Mouse (Mus musculus): Measurements from ENCODE around the gene Rnf208.
A peak's percentile ranks its signal among the peaks of the same experiment; 100 is the strongest.

Gene Rnf208

DNA sequence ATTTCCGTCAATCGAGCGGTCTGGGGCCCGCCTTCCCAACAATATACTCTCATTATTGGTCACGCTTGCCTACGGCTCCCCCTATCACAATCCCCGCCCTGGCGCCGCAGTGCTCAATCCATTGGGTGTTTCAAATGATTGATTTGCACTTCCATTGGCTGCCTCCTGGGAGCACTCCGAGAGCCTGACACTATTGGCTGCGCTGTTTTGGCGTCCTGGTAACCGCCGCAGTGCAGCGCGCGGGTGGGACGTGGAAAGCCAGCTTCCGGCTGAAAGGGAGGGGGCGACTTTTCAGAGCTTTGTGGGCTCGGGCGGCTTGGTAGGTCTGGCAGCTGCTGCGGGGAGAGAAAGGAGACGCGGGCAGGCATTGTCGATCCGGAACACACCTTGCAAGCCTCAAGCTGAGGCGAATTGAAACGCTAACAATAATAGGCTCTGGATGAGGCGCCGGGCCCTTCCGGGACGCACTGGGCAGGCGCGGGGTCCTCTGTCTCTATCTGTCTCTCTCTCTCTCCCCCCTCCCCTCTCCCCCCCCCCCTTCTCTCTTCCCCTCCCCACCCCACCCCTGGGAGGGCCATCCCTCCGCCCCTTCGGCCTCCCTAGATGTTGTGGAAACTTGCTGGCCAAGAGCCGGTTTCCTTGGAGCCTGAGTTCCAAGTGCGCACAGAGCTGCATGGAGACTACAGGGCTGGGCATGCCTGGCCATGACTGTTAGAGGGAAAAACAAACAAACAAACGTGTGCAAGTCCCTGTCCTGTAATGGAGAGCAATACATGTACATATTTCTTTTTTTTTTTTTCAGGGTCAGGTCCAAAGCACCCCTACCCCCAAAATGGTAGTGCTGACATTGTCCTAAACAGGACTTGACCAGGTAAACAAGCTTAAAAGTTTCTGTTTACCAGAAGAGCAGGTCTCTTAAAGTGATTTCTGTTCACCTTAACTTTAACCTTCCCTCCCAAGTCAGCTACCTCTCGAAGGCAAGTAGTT, 17.0 kb upstream of the Rnf208 start:
- DNase-seq = peak; percentile 100

- peak; percentile 55 for DNase-seq
Observed at GRCm38 (mm10) chr2:25225811-25226379, 16.2 kb upstream of the Rnf208 start.

GRCm38 (mm10) chr2:25226864-25227263, 15.2 kb upstream of the Rnf208 start:
- no peak for DNase-seq

DNA sequence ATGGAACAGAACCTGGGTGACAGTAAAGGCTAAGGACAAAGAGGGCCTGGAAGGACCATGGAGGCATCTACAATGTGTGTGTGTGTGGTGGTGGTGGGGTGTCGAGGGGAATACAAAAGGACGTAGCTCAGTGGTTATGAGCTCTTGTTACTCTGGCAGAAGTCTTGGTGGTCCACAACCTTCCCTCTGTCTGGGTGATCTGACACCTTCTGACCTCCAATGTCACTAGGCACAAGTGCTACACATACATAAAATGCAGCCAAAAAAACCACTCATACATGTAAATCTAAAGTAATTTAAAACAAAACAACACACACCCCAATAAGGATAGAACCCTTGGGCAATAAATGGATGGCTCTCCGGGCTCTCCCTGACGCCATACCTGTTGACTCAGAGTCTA, 14.6 kb upstream of the Rnf208 start:
- DNase-seq = peak; percentile 51

- DNase-seq = peak; percentile 93
Observed at GRCm38 (mm10) chr2:25228431-25228889, 13.6 kb upstream of the Rnf208 start.

GRCm38 (mm10) chr2:25228995-25229530, 13.0 kb upstream of the Rnf208 start:
- no peak for DNase-seq

- DNase-seq = no peak
Observed at GRCm38 (mm10) chr2:25229582-25229981, 12.5 kb upstream of the Rnf208 start.

- no peak for DNase-seq
Observed at GRCm38 (mm10) chr2:25230581-25230980, 11.5 kb upstream of the Rnf208 start.

DNA sequence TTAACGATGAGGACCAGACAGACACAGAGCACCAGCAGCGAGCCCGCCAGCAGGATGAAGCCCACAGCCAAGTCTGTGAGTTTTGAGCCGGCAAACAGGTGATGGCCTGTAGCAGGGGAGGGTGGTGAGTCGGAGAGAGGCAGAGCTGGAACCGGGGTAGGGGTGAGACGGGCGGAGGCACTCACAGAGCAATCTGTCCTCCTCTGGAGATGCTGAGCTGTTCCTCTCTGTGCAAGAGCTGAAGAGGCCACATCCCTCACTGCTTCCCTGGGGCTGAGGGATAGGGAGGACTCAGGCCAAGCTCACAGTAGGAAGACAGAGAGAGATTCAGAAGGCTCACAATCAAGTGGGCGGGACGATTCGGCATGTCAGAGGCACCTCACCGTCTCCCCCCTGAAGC, 11.0 kb upstream of the Rnf208 start:
- no peak for DNase-seq

DNA sequence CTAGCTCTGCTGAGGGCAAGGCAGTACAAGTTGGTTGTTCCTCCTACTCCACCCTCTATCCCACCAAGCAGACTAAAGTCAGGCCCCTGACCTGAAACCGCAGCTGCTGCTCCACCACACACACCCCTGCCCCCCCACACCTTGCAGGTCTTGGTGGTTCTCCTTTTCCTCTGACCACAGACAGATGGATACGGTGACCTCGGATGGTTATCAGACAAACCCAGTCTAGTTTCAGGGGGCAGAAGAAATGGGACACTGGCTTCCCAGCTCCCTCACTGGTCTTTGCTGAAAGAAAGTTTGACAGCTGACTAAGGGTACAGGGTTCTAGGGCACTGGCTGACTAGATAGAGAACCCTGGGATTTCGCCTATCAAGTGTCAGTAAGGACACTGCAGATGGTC, 8.6 kb upstream of the Rnf208 start:
- DNase-seq = no peak

- DNase-seq = no peak
Observed at GRCm38 (mm10) chr2:25234050-25234449, 8.0 kb upstream of the Rnf208 start, which contains the start of gene Slc34a3. Slc34a3 (minus strand) TSS chr2:25234364.

DNA sequence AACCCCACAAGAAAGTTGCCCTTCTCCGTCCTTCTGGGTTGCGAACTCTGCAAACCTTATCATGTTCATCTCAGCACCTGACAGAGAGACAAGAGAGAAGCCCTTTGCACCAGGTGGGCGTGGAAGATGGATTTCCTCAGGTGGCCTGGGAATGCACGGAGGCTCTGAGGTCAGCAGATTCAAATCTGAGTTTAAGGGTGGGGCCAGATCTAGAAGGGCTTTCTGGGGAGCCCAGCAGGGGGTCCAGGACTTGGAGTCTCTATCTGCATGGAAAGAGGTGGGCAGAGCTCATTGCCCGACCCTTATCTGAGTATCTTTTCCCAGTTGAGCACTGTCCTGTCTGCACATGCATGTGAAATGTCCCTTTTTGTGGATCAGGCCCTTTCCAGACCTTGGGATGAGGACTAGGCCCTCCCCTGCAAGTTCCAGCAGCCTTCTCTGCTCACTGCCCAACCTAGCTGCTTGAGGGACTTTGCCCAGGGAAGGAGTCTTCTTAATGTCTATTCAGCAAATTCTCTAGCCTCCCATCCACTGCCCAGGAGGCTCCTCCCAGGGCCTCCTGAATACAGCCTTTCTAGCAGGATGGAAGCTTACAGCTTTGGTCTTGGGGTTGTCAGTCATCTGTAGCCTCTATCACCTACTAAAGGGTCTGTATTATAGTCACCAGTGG, 7.4 kb upstream of the Rnf208 start:
- DNase-seq = no peak

GRCm38 (mm10) chr2:25236614-25237013, 5.4 kb upstream of the Rnf208 start, which contains the start of gene Rnf224:
Rnf224 (minus strand) TSS chr2:25236787.
- DNase-seq = no peak

DNA sequence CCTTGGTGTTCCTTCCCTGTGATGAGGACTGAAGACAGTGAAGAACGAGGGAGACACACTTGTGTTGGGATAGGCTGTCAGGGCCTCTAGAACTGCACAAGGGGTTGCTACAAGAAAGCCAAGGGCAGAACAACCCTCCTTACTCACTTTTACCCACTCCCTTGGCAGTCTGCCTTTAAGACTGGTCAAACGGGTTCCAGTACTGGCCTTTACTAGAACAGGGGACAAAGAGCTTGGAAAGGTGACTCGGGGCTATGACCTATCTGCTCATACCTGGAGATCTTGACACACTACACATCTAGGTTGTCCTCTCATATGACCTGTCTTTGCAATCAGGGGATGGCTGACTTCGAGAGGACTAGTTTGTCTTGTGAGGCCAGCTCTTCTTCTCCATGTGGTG, 4.5 kb upstream of the Rnf208 start:
- no peak for DNase-seq

- DNase-seq = no peak
Observed at GRCm38 (mm10) chr2:25238106-25238505, 3.9 kb upstream of the Rnf208 start.

DNA sequence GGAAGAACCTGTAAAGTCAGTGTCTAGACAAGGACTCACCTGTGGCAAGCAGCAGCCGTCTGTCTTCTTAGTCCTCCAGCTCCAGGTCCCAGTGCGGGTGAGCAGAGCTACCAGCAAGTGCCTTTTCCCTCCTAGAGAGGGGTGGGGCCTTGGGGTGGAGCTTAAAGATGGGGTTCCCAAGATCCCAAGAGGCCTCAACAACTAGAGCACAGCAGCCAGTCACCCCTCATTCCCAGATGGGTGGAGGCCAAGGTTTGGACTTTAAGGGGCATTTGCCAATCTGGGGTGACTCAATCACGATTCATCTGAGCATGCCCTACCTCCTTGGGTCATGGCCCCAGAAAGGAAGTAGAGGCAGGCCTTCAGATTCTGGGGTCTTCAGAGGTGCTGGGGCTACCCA, 2.3 kb upstream of the Rnf208 start:
- no peak for DNase-seq

GRCm38 (mm10) chr2:25240310-25240709, 1.7 kb upstream of the Rnf208 start:
- no peak for DNase-seq

- DNase-seq = peak; percentile 79
Observed at GRCm38 (mm10) chr2:25240723-25241437, 1.2 kb upstream of the Rnf208 start.

GRCm38 (mm10) chr2:25241438-25241775, 648 bp upstream of the Rnf208 start:
- no peak for DNase-seq

GRCm38 (mm10) chr2:25243342-25243741, 1.3 kb downstream of the Rnf208 start:
- no peak for DNase-seq

DNA sequence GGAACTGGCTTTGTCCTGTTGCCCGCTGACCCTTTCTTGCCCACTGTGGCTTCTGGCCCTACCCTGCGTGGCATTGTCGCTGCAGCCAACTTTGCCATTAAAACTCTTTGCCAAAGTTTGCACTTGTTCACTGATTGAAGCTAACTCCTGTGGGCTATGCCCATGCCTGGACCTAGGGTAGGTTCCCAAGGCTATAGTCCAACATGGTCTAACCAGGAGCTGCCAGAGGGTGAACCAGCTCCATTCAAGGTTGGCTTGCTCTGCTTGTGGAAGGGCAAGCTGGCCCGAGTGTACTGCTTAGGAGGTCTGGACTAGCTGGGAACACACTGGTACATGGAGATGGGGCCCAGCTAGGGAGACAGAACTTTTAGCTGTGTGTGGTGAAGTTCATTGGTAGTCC, 2.1 kb downstream of the Rnf208 start:
- no peak for DNase-seq

Data from cerebellum, adult 9-10 months (tissue).